Mouse (Mus musculus) frontal cortex, postnatal 36 days (tissue): ENCODE data around the gene Coro1b.

Experiments used
- DNase-seq, 2 experiments: peaks; one replicate each; pipeline ENCODE4 v3.0.0; 2022; ENCODE audit warnings: low spot score in 2 of 2

Gene Coro1b

GRCm38 (mm10) chr19:4148491-4148806 is at the start of gene Coro1b:
TSS of gene Coro1b (plus strand) at chr19:4148619.
- peak; percentile 91 to 95 for DNase-seq

- peak; percentile 89 to 92 for DNase-seq
Measured at GRCm38 (mm10) chr19:4099056-4099455, 49.4 kb upstream of the Coro1b start.

- DNase-seq, result peak in 1 of 2 experiments; percentile 52
Measured at GRCm38 (mm10) chr19:4099837-4100717, 48.3 kb upstream of the Coro1b start, which contains the start of gene Pitpnm1. TSS of gene Pitpnm1 (plus strand) at chr19:4099998.

- DNase-seq, result peak; percentile 68 to 78
Measured at GRCm38 (mm10) chr19:4100718-4101261, 47.6 kb upstream of the Coro1b start.

GRCm38 (mm10) chr19:4101466-4101865 is 47.0 kb upstream of the Coro1b start:
- no peak for DNase-seq

- DNase-seq, result no peak
Measured at GRCm38 (mm10) chr19:4102049-4102448, 46.4 kb upstream of the Coro1b start.

- no peak for DNase-seq
Measured at GRCm38 (mm10) chr19:4102626-4103025, 45.8 kb upstream of the Coro1b start.

GRCm38 (mm10) chr19:4103294-4103693 is 45.1 kb upstream of the Coro1b start:
- DNase-seq, result no peak

- DNase-seq, result no peak
Measured at GRCm38 (mm10) chr19:4103792-4104191, 44.6 kb upstream of the Coro1b start.

- DNase-seq, result no peak
Measured at GRCm38 (mm10) chr19:4104675-4105194, 43.7 kb upstream of the Coro1b start.

GRCm38 (mm10) chr19:4106654-4107053 is 41.8 kb upstream of the Coro1b start:
- no peak for DNase-seq

- DNase-seq, result no peak
Measured at GRCm38 (mm10) chr19:4108535-4108934, 39.9 kb upstream of the Coro1b start.

GRCm38 (mm10) chr19:4112063-4112960 is 36.1 kb upstream of the Coro1b start:
- no peak for DNase-seq

- DNase-seq, result peak; percentile 85 to 86
Measured at GRCm38 (mm10) chr19:4113186-4113805, 35.1 kb upstream of the Coro1b start.

- no peak for DNase-seq
Measured at GRCm38 (mm10) chr19:4113806-4114230, 34.6 kb upstream of the Coro1b start.

GRCm38 (mm10) chr19:4114551-4114950 is 33.9 kb upstream of the Coro1b start:
- DNase-seq, result no peak

- no peak for DNase-seq
Measured at GRCm38 (mm10) chr19:4115144-4115543, 33.3 kb upstream of the Coro1b start.

GRCm38 (mm10) chr19:4115816-4116215 is 32.6 kb upstream of the Coro1b start:
- DNase-seq, result no peak

GRCm38 (mm10) chr19:4117006-4117405 is 31.4 kb upstream of the Coro1b start:
- DNase-seq, result no peak

GRCm38 (mm10) chr19:4118350-4118749 is 30.1 kb upstream of the Coro1b start:
- no peak for DNase-seq

- no peak for DNase-seq
Measured at GRCm38 (mm10) chr19:4119716-4120487, 28.5 kb upstream of the Coro1b start.
